Mouse (Mus musculus) adrenal gland, adult 2 months (tissue): Measurements from ENCODE around the gene Spsb4. TPM values are rescaled to one million over a fixed set of nuclear protein-coding genes. Genes with fewer than 3 reads are reported as not detected.
"Not testable (repeated sequence)": the region's sequence is repeated elsewhere in the genome, so short reads cannot be mapped to it uniquely, and the experiment has no call there.

Experiments
- DNase-seq: peaks from one replicate; pipeline ENCODE4 v3.0.0; 2021
- polyA plus RNA-seq: library from polyadenylated mRNA; depleted of rRNA; stranded (reverse); fragments of >200 nt; gene quantifications from 2 replicates; pipeline ENCODE4 v1.2.3, GENCODE M21; 2012
- total RNA-seq, 2 experiments: library from RNA; stranded (reverse); gene quantifications; 2 replicates each; pipeline ENCODE4 v1.2.3; 2021

The Spsb4 gene
- total and polyA plus RNA-seq, 3 experiments: 1.5 to 2.0 (median 1.6) TPM

DNA sequence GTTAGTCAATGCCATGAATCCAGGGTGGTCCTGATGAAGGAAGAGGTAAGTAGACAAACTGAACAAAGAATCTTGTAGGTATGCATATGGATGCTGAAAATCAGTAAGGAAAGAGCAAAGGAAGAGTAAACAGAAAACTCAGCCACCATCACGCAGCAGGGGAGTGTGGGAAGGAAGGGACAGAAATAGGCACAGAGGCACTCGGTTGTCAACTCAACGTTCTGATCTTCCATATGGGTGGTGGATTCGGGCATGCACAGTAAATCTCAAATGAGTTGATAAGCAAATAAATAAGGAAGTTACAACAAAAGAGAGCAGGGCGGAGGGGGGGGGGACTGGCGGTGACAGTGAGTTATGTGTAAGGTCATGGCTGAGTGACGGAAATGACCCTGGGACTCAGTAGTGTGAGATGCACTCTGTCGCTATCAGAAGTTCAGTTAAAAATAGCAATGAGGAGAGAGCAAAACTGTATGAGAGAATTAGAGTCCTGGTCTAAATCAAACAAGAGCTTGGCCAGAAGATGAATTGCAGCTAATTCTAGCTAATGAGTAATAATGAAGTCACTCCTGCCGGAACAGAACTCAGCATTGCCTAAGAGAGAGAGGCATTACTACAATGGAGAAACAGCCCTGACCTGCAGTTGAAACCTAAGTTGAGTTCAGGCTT is 66.2 kb downstream of the Spsb4 start:
- DNase-seq: peak; percentile 73

GRCm38 (mm10) chr9:96949551-96949950 is 69.1 kb downstream of the Spsb4 start:
- DNase-seq: no peak

DNA sequence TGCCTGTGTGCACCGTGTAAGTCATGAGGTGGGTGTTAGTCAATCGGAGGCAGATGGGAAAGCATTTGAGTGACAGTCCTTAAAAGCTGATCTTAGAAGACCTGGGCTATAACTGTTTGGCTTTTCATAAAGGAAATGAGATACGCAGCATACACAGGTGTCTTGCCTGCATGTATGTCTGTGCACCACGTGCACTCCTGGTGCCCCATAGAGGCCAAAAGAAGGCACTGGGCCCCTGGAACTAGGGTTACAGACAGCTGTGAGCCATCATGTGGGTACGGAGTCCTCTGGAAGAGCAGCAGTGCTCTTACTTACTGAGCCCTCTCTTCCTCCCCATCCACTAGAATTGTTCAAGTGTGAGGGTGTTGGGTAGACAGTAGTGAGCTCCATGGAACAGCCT is 70.1 kb downstream of the Spsb4 start:
- no peak for DNase-seq

GRCm38 (mm10) chr9:96947171-96947570 is 71.5 kb downstream of the Spsb4 start:
- no peak for DNase-seq

GRCm38 (mm10) chr9:96944517-96944916 is 74.1 kb downstream of the Spsb4 start:
- no peak for DNase-seq

GRCm38 (mm10) chr9:96942975-96943374 is 75.7 kb downstream of the Spsb4 start:
- no peak for DNase-seq

GRCm38 (mm10) chr9:96938887-96939286 is 79.8 kb downstream of the Spsb4 start:
- no peak for DNase-seq

- DNase-seq: not testable (repeated sequence)
Observed at GRCm38 (mm10) chr9:96936427-96936826, 82.2 kb downstream of the Spsb4 start.

DNA sequence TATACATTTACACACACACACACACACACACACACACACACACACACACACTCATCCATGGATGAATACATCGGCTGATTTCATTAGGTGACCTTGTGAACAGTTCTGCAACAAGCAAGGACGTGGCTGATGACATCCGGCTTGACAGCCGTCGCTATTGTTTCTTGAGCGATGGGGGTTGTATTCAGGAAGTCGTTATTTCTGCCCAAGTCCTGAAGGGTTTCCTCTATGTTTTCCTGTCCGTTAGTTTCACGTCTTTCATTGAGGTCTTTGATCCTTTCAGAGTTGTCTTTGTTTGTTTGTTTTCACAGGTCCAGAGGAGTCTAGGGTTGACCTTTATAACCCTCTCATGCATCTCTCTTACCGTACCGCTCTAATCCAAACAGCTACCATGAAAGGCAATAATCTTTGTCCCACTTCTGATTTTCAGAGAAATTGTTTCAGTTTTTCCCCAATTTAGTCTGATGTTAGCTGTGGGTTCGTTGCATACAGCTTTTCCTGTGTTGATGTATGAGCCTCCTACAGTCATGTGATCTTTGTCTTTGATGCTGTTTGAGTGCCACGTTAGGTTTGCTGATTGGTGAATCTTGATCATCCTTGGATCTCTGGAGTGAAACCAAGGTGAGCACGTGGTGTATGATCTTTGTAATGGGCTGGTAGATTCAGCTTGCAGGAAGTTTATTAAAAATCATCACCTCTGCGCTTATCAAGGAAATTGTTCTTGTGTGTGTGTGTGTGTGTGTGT is 82.9 kb downstream of the Spsb4 start:
- DNase-seq: peak; percentile 20

DNA sequence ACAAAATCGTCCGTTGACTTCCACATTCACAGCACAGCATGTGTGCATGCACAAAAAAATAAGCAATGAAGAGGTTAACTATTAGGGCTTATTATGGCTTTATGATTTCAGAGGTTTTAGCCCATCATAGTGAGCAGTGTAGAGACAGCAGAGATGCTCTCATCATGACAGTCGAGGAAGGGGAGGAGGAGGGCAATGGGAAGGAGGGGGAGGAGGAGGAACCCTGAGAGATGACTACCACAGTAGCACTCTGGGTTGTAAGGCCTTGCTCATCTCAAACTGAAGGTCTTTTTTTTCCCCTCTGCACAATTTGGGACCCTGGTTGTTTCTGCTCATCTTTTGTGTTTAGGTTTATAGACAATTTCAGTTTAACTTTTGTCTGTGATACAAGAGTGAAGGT is 83.8 kb downstream of the Spsb4 start:
- no peak for DNase-seq

- no peak for DNase-seq
Observed at GRCm38 (mm10) chr9:96932751-96933150, 85.9 kb downstream of the Spsb4 start.

GRCm38 (mm10) chr9:96923577-96924316 is 94.9 kb downstream of the Spsb4 start:
- DNase-seq: no peak

- DNase-seq: no peak
Observed at GRCm38 (mm10) chr9:96923119-96923518, 95.5 kb downstream of the Spsb4 start.

DNA sequence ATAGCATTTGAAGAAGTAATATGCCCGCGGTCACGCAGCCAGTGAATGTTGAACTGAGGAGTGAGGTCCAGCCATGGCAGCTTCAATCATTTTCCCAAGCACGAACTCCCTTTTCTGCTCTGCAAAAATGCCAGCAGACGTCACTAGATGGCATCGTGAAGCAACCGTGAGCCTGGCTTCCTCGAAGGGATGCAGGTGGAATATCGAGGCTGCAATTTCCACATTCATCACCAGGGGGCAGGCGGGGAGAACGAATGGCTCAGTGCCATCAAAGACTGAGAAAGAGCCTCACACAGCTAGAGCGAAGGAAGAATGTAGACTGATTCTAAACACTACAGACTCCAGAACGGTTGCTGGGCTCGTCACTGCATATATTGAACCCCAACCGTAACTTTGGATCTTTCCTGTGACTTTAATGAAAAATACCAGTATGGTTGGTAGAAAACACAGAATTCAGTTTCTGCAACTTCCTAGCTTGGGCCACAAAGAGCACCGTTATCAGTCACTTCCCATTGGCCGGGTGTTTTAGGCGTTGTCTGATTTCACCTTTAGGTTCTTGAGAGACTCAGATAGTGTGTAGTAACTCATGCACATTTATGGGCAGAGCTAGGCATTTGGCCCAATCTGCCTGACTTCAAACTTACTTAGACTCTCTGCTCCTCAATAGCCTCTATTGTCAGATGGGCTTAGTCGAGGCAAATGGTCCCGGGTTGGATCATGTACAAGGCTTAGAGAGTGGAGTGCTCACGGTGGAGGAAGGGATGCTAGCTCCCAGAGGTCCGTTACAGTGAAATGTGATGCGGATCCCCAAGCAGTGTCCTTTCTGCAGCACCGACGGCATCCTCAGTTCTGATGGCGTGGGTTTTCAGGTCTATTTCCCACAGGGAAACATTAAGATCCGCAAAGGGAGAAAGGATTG is 101.8 kb downstream of the Spsb4 start:
- peak; percentile 94 for DNase-seq

GRCm38 (mm10) chr9:96916076-96916475 is 102.6 kb downstream of the Spsb4 start:
- peak; percentile 4 for DNase-seq

DNA sequence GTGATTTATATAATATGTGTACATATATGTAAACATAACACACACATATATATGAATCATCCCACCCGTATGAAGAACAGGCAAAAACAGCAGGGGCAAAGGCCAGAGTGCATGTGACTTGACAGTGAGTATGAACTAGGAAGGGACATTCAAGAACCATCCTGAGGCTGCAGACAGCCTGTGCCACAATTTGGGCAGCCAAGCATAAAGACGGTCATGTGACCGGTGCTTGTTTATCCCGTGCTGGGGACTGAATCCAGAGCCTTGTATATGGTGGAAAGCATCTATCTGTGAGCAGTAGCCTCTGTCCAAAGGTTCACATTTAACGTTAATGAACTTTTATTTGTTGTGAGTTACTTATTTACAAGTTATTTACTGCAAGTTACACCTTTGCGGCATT is 103.8 kb downstream of the Spsb4 start:
- DNase-seq: no peak

DNA sequence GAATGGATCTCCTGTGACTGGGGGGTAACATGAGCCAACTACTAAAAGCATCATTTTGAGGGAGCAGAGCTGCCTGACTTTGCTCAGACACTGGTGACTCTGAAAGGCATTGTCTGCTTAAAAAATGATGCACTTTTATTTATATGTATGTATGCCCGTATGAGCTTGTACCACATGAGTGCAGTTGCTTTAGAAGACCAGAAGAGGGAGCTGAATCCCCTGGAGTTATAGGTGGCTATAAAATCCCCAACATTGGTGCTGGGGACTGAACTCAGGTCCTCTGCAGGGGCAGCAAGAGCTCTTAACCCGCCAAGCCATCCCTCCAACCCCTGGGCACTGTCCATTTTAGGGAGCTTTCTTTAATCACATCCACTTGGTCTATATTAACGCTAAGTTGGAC is 104.6 kb downstream of the Spsb4 start:
- DNase-seq: no peak

DNA sequence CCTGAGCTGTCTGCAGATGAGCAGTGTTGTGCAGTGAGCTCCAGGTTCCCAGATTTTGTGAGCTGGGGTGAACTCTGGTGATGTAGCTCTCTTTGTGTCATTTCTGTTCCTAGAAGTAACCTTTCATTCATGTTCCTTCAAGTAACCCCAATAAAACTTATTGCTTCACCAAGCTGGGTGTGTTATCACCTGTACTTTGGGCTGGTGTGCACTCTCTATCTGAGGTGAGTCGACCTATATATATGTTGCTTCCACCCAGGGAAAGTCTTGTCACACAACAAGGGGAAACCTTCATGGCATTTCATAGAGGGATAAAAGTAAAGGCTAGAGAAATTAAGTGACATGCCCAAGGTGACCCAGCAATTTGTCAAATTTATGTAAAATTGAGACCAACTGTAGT is 109.1 kb downstream of the Spsb4 start:
- no peak for DNase-seq

- no peak for DNase-seq
Observed at GRCm38 (mm10) chr9:96908737-96909136, 109.9 kb downstream of the Spsb4 start.

GRCm38 (mm10) chr9:96904360-96905355 is 114.0 kb downstream of the Spsb4 start:
- DNase-seq: no peak

DNA sequence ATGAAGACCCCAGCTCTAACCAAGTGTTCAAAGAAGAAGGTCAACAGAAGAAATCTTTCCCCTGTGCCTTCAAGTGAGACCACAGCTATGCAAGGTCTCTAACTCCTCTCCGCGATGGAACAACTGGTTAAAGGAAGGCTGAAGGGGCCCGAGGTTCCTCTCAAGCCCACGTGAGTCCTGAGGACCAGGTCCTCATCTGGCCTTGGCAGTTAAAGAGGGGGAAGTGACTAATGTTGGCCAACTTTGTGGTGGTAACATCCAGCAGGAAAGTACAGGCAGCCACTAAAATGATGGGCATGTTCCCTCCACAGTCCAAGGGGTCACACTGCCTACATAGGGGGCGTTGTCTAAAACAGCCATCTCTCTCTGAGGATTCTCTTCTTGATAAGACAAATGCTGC is 118.9 kb downstream of the Spsb4 start:
- DNase-seq: no peak
